Mouse (Mus musculus): ENCODE data around the gene Cyp2d10. TPM values are rescaled to one million over a fixed set of nuclear protein-coding genes. Genes with fewer than 3 reads are reported as not detected.

Gene Cyp2d10
- polyA plus RNA-seq, 2 experiments, result not detected

DNA sequence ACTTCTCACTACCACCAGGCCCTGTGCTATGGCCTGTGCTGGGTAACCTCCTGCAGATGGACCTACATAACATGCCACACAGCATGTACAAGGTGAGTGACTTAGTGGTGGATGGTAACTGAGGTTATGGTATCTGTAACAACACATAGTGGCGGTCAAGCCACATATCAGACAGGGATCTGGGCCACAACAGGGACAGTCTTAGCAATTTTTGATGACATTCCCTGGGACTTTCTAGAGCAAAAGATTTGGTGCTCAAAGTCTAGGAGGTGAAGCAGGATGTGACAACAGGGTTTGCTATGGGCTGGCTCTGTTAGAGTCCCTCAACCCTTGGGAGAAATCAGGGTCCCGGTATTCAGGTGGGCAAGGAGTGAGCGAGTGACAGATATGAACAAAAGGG lies 26.6 kb upstream of the Cyp2d10 start:
- no peaks in the 10 kb centered on the region for H3K4me1 ChIP-seq (ENCODE audit: control insufficient read depth, insufficient read depth, low read length)
- no peak overlapping the region for H3K27ac ChIP-seq (replicated peaks; ENCODE audit: low read depth, low read length)
- no peak for TF ChIP-seq POLR2A (IDR thresholded peaks at IDR 0.05; ENCODE audit: borderline replicate concordance, extremely low read depth, insufficient read depth, insufficient read length)
- H3K9me3 ChIP-seq (ENCODE audit: control insufficient read depth, low read length), result peaks cover 9% of the 10 kb centered on the region; the same call in 1 of the 2 replicates
- ATAC-seq (ENCODE audit: low FRiP score, low read depth), result no peak
- no peak overlapping the region for H3K4me3 ChIP-seq (replicated peaks; ENCODE audit: low read length)
- no peaks in the 10 kb centered on the region for H3K27me3 ChIP-seq (ENCODE audit: control insufficient read depth, insufficient read depth, low read length)
- no peak overlapping the region for H3K9ac ChIP-seq (ENCODE audit: low read depth, low read length, severe bottlenecking)
- no peaks in the 10 kb centered on the region for H3K36me3 ChIP-seq (ENCODE audit: control insufficient read depth, insufficient read depth, low read length)
- 96% methylated on average over 3 of the region's 3 CpGs for WGBS
- no peak overlapping the region for H3K4me2 ChIP-seq (replicated peaks; ENCODE audit: low read depth, low read length, severe bottlenecking)
- DNase-seq (ENCODE audit: low spot score), result no peak

DNA sequence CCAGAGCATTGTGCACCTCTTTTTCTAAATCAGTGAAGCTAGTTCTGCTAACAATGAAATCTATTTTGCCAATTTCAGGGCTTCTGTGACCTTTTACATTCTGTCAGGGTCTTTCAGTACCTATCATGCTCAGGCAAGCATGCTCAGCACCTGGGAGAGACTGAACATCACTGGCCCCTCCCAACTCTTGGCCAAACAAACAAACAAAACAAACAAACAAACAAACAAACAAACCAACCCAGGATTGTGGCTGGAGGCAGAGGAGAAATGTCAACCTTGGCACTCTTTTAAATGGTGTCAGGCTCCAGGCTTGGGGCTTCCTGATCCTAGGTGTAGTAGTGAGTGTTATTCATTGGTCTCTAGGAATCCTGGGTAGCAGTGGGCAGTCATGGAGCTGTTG lies 26.1 kb upstream of the Cyp2d10 start, which contains the start of gene Cyp2d9:
Gene Cyp2d9 (plus strand): TSS at position 301 of the 400 bp plus-strand sequence.
- H3K4me2 ChIP-seq (replicated peaks; ENCODE audit: low read depth, low read length, severe bottlenecking), result no peak within 1 kb of the TSS
- ATAC-seq (ENCODE audit: low FRiP score, low read depth), result no peak
- H3K4me1 ChIP-seq (ENCODE audit: control insufficient read depth, insufficient read depth, low read length), result no peaks in the 10 kb centered on the region
- no peak within 1 kb of the TSS for H3K9ac ChIP-seq (ENCODE audit: low read depth, low read length, severe bottlenecking)
- H3K27ac ChIP-seq (replicated peaks; ENCODE audit: low read depth, low read length), result no peak within 1 kb of the TSS
- peaks cover 9% of the 10 kb centered on the region; the same call in 1 of the 2 replicates for H3K9me3 ChIP-seq (ENCODE audit: control insufficient read depth, low read length)
- no peak within 1 kb of the TSS for H3K4me3 ChIP-seq (replicated peaks; ENCODE audit: low read length)
- no peak for DNase-seq (ENCODE audit: low spot score)
- H3K36me3 ChIP-seq (ENCODE audit: control insufficient read depth, insufficient read depth, low read length), result no peaks in the 10 kb centered on the region
- TF ChIP-seq POLR2A (IDR thresholded peaks at IDR 0.05; ENCODE audit: borderline replicate concordance, extremely low read depth, insufficient read depth, insufficient read length), result no peak
- H3K27me3 ChIP-seq (ENCODE audit: control insufficient read depth, insufficient read depth, low read length), result no peaks in the 10 kb centered on the region

DNA sequence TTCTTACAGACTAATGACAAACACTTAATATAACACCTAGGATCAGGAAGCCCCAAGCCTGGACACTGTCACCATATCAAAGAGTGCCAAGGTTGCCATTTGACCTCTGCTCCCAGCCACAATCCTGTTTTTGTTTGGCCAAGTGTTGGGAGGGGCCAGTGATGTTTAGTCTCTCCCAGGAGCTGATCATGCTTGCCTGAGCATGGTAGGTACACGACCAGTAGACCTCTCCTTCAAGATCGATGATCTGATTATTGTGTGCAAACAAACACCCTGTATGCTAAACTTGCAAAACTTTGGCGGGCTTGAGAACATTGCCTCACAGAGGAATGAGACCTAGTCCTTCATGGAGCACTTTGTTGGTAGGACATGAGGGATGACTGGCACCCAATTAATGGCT lies 16.5 kb upstream of the Cyp2d10 start:
- Histone ChIP-seq H3K27me3 (ENCODE audit: control insufficient read depth, insufficient read depth, low read length) (no peaks in the 10 kb centered on the region), H3K4me3 (replicated peaks; ENCODE audit: low read length) (no peak overlapping the region), H3K27ac (replicated peaks; ENCODE audit: low read depth, low read length) (no peak overlapping the region), H3K36me3 (ENCODE audit: control insufficient read depth, insufficient read depth, low read length) (no peaks in the 10 kb centered on the region), H3K4me1 (ENCODE audit: control insufficient read depth, insufficient read depth, low read length) (no peaks in the 10 kb centered on the region), H3K9me3 (ENCODE audit: control insufficient read depth, low read length) (no peaks in the 10 kb centered on the region), H3K4me2 (replicated peaks; ENCODE audit: low read depth, low read length, severe bottlenecking) (no peak overlapping the region), H3K9ac (ENCODE audit: low read depth, low read length, severe bottlenecking) (no peak overlapping the region)
- no peak for ATAC-seq (ENCODE audit: low FRiP score, low read depth)
- 80% methylated on average over 3 of the region's 3 CpGs for WGBS
- no peak for TF ChIP-seq POLR2A (IDR thresholded peaks at IDR 0.05; ENCODE audit: borderline replicate concordance, extremely low read depth, insufficient read depth, insufficient read length)
- DNase-seq (ENCODE audit: low spot score), result no peak

DNA sequence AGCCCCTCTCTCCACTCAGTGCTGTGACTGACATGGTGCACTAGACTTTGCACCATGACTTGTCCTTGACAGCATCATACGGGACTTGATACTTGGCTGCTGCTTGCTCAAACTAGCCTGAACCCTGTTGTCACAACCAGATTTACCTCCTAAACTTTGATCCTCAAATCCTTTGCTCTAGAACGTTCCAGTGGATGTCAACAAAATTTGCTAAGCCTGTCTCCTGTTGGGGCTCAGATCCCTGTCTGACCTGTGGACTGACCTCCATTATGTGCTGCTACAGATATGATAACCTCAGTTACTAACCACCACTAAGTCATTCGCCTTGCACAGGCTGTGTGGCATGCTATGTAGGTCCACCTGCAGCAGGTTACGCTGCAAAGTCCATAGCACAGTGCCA lies 15.9 kb upstream of the Cyp2d10 start:
- TF ChIP-seq POLR2A (IDR thresholded peaks at IDR 0.05; ENCODE audit: borderline replicate concordance, extremely low read depth, insufficient read depth, insufficient read length), result no peak
- Histone ChIP-seq H3K36me3 (ENCODE audit: control insufficient read depth, insufficient read depth, low read length) (no peaks in the 10 kb centered on the region), H3K4me3 (replicated peaks; ENCODE audit: low read length) (no peak overlapping the region), H3K9ac (ENCODE audit: low read depth, low read length, severe bottlenecking) (no peak overlapping the region), H3K27ac (replicated peaks; ENCODE audit: low read depth, low read length) (no peak overlapping the region), H3K9me3 (ENCODE audit: control insufficient read depth, low read length) (no peaks in the 10 kb centered on the region), H3K4me2 (replicated peaks; ENCODE audit: low read depth, low read length, severe bottlenecking) (no peak overlapping the region), H3K27me3 (ENCODE audit: control insufficient read depth, insufficient read depth, low read length) (no peaks in the 10 kb centered on the region), H3K4me1 (ENCODE audit: control insufficient read depth, insufficient read depth, low read length) (no peaks in the 10 kb centered on the region)
- WGBS, result 75% methylated on average over 4 of the region's 4 CpGs
- DNase-seq (ENCODE audit: low spot score) (no peak), ATAC-seq (ENCODE audit: low FRiP score, low read depth) (no peak)

DNA sequence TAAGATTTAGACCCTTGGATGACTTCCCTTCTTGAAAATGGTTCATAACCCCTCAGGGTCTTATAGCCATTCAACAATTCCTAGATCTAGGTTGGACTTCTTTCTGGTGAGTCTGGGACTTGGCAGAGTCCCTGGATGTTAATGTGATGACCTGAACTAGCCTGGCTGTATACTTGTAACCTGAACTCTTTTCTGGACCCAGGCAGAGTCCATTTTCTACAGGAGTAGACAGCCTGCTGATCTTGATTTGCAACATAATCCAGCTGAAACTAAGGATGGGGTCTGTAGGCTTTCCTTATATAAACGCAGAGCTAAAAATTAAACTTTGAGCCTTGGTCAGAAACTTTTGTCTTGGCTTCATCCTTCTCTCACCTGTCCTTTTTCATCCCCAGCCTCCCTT lies 11.6 kb upstream of the Cyp2d10 start:
- Histone ChIP-seq H3K9me3 (ENCODE audit: control insufficient read depth, low read length) (no peaks in the 10 kb centered on the region), H3K4me2 (replicated peaks; ENCODE audit: low read depth, low read length, severe bottlenecking) (no peak overlapping the region), H3K36me3 (ENCODE audit: control insufficient read depth, insufficient read depth, low read length) (no peaks in the 10 kb centered on the region), H3K4me3 (replicated peaks; ENCODE audit: low read length) (no peak overlapping the region), H3K4me1 (ENCODE audit: control insufficient read depth, insufficient read depth, low read length) (peaks cover 7% of the 10 kb centered on the region; the same call in 1 of the 2 replicates), H3K9ac (ENCODE audit: low read depth, low read length, severe bottlenecking) (no peak overlapping the region), H3K27me3 (ENCODE audit: control insufficient read depth, insufficient read depth, low read length) (no peaks in the 10 kb centered on the region), H3K27ac (replicated peaks; ENCODE audit: low read depth, low read length) (no peak overlapping the region)
- DNase-seq (ENCODE audit: low spot score) (peak; percentile 26), ATAC-seq (ENCODE audit: low FRiP score, low read depth) (no peak)
- TF ChIP-seq POLR2A (IDR thresholded peaks at IDR 0.05; ENCODE audit: borderline replicate concordance, extremely low read depth, insufficient read depth, insufficient read length), result no peak
- 83% methylated on average over 1 of the region's 1 CpGs for WGBS
